8 mouse cellular contexts compared by ENCODE assay signal in the genomic region with DNA sequence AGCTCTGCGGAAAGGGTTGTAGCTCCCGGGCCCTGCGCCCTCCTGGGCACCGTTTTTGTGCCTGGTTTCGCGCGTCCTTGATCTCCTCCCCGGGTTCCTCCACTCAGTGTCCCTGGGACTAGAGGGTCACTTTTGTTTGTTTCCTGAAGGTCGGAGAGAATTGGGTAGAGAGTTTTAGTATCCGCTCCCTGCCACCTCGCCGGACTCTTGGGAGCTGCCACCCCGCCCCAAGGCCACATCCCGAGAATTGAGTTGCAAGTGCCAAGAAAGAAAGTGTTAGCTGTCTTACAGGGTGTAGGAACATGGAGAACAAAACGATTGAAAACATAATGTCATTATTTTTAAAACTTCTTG. TPM values are rescaled to one million over a fixed set of nuclear protein-coding genes. Genes with fewer than 3 reads are reported as not detected.
DNase-seq lines count a peak whose midpoint lies in the region; ATAC-seq and TF ChIP-seq lines count a peak whose summit lies in the region.

No protein-coding gene starts in this region.

- H3K4me2 ChIP-seq in embryonic facial prominence, embryonic 13.5 days, result peak overlapping the region; percentile 63
- H3K4me2 ChIP-seq in intestine, embryonic 14.5 days (ENCODE audit: low read length), result peak overlapping the region; percentile 88
- H3K4me2 ChIP-seq in midbrain, postnatal 0 days (ENCODE audit: low read depth, low read length, poor library complexity, severe bottlenecking), result peak overlapping the region; percentile 79

- peak; percentile 0 for ATAC-seq in embryonic facial prominence, embryonic 13.5 days (ENCODE audit: insufficient number of reproducible peaks, insufficient read depth, low FRiP score, low TSS enrichment, low read depth)
- ATAC-seq in intestine, embryonic 14.5 days (replicated peaks; ENCODE audit: low FRiP score, low TSS enrichment, low read depth), result no peak
- ATAC-seq in midbrain, postnatal 0 days (ENCODE audit: low FRiP score), result no peak; the same call in 1 of the 2 replicates

- no peaks in the 10 kb centered on the region for H3K9me3 ChIP-seq in embryonic facial prominence, embryonic 13.5 days
- H3K9me3 ChIP-seq in intestine, embryonic 14.5 days (ENCODE audit: control insufficient read depth, low read length), result no peaks in the 10 kb centered on the region
- no peaks in the 10 kb centered on the region for H3K9me3 ChIP-seq in midbrain, postnatal 0 days (ENCODE audit: low read length)

- TF ChIP-seq POLR2A in lung, adult 2 months (IDR thresholded peaks at IDR 0.05; ENCODE audit: borderline replicate concordance, extremely low read depth, low read depth, low read length), result no peak

- H3K27me3 ChIP-seq in embryonic facial prominence, embryonic 13.5 days, result no peaks in the 10 kb centered on the region
- H3K27me3 ChIP-seq in intestine, embryonic 14.5 days (replicated peaks; ENCODE audit: control insufficient read depth, insufficient read depth, low read length), result no peaks in the 10 kb centered on the region
- no peaks in the 10 kb centered on the region for H3K27me3 ChIP-seq in midbrain, postnatal 0 days (ENCODE audit: insufficient read depth, low read length)

- peak overlapping the region; percentile 90 for H3K27ac ChIP-seq in embryonic facial prominence, embryonic 13.5 days
- H3K27ac ChIP-seq in intestine, embryonic 14.5 days (ENCODE audit: low read depth), result peak overlapping the region; percentile 93
- H3K27ac ChIP-seq in midbrain, postnatal 0 days (ENCODE audit: low read depth, low read length), result peak overlapping the region; percentile 68

- no peak for DNase-seq in lung, adult 2 months
- DNase-seq in lung, adult 18-20 months, result no peak
- no peak for DNase-seq in intestine, embryonic 14.5 days (ENCODE audit: low spot score)
- no peak for DNase-seq in midbrain, postnatal 0 days (ENCODE audit: low spot score)
- DNase-seq in left cerebral cortex, adult 8-10 months (ENCODE audit: low spot score in 2 of 2), result no peak
- no peak for DNase-seq in retina, embryonic 14.5 days (ENCODE audit: low spot score)
- DNase-seq in left cerebral cortex, adult 18-20 months (ENCODE audit: low spot score in 2 of 2), result no peak

- H3K4me3 ChIP-seq in lung, adult 2 months (replicated peaks; ENCODE audit: extremely low read depth, low read depth, low read length), result peak overlapping the region; percentile 92
- H3K4me3 ChIP-seq in embryonic facial prominence, embryonic 13.5 days, result peak overlapping the region; percentile 96
- H3K4me3 ChIP-seq in intestine, embryonic 14.5 days (ENCODE audit: low read depth, low read length), result peak overlapping the region; percentile 94
- H3K4me3 ChIP-seq in midbrain, postnatal 0 days (ENCODE audit: low read depth, low read length), result peak overlapping the region; percentile 84

- H3K9ac ChIP-seq in embryonic facial prominence, embryonic 13.5 days, result peak overlapping the region; percentile 97
- peak overlapping the region; percentile 97 for H3K9ac ChIP-seq in intestine, embryonic 14.5 days (ENCODE audit: low read length)
- H3K9ac ChIP-seq in midbrain, postnatal 0 days (replicated peaks; ENCODE audit: low read length, poor library complexity, severe bottlenecking), result peak overlapping the region; percentile 82

- TF ChIP-seq CTCF in lung, adult 2 months (IDR thresholded peaks at IDR 0.05; ENCODE audit: insufficient read depth, low read length), result no peak
- TF ChIP-seq CTCF in midbrain, postnatal 0 days (IDR thresholded peaks at IDR 0.05), result no peak

- under 1% methylated on average over 15 of the region's 15 CpGs for WGBS in lung, adult 2 months
- WGBS in embryonic facial prominence, embryonic 13.5 days, result 1% methylated on average over 15 of the region's 15 CpGs
- WGBS in intestine, embryonic 14.5 days, result under 1% methylated on average over 15 of the region's 15 CpGs
- WGBS in midbrain, postnatal 0 days, result under 1% methylated on average over 15 of the region's 15 CpGs

- H3K4me1 ChIP-seq in lung, adult 2 months (ENCODE audit: control insufficient read depth, insufficient read depth, low read length), result peaks cover 18% of the 10 kb centered on the region
- H3K4me1 ChIP-seq in embryonic facial prominence, embryonic 13.5 days, result peaks cover 26% of the 10 kb centered on the region
- peaks cover 18% of the 10 kb centered on the region; the same call in 1 of the 2 replicates for H3K4me1 ChIP-seq in intestine, embryonic 14.5 days (replicated peaks; ENCODE audit: control insufficient read depth, insufficient read depth, low read length)
- H3K4me1 ChIP-seq in midbrain, postnatal 0 days (ENCODE audit: insufficient read depth, low read length), result no peaks in the 10 kb centered on the region; the same call in 1 of the 2 replicates

- H3K36me3 ChIP-seq in embryonic facial prominence, embryonic 13.5 days, result no peaks in the 10 kb centered on the region
- H3K36me3 ChIP-seq in intestine, embryonic 14.5 days (ENCODE audit: control insufficient read depth, insufficient read depth, low read length), result no peaks in the 10 kb centered on the region
- no peaks in the 10 kb centered on the region for H3K36me3 ChIP-seq in midbrain, postnatal 0 days (ENCODE audit: insufficient read depth, low read length)

RNA-seq across cellular contexts. Expression of a gene that starts 0.5 kb away (rescaled TPM):
- polyA plus RNA-seq in lung, adult 2 months (2012; rRNA removed), result 44.0 and 76.1 TPM in 2 replicates
- polyA plus RNA-seq in embryonic facial prominence, embryonic 13.5 days (2015; fragmentation: Nextera tagmentation; extraction: Ambion mirVana), result 378 and 449 TPM in 2 replicates
- 331 and 354 TPM in 2 replicates for polyA plus RNA-seq in intestine, embryonic 14.5 days (2014; fragmentation: Nextera tagmentation; extraction: Ambion mirVana)
- 124 and 142 TPM in 2 replicates for total RNA-seq in midbrain, postnatal 0 days (2014; rRNA removed)
- 124 and 131 TPM in 2 replicates for polyA plus RNA-seq in midbrain, postnatal 0 days (2015; fragmentation: Nextera tagmentation; extraction: Ambion mirVana)
- 10 to 100 TPM; 63.5 to 67.6 (median 64.3) TPM for total RNA-seq in left cerebral cortex, adult 8-10 months (2022)
- 10 to 100 TPM; 59.4 to 62.6 TPM for total RNA-seq in left cerebral cortex, adult 18-20 months (2021)

RNA-seq across cellular contexts. Expression of a gene that starts 29.4 kb away (rescaled TPM):
- 0.08 TPM in 1 of 2 replicates, not detected in the other for polyA plus RNA-seq in lung, adult 2 months (2012; rRNA removed)
- polyA plus RNA-seq in embryonic facial prominence, embryonic 13.5 days (2015; fragmentation: Nextera tagmentation; extraction: Ambion mirVana), result not detected in 2 replicates
- 0.11 and 0.26 TPM in 2 replicates for polyA plus RNA-seq in intestine, embryonic 14.5 days (2014; fragmentation: Nextera tagmentation; extraction: Ambion mirVana)
- not detected in 2 replicates for total RNA-seq in midbrain, postnatal 0 days (2014; rRNA removed)
- not detected in 2 replicates for polyA plus RNA-seq in midbrain, postnatal 0 days (2015; fragmentation: Nextera tagmentation; extraction: Ambion mirVana)
- not detected for total RNA-seq in left cerebral cortex, adult 8-10 months (2022)
- total RNA-seq in left cerebral cortex, adult 18-20 months (2021), result not detected

RNA-seq across cellular contexts. Expression of a gene that starts 39.9 kb away (rescaled TPM):
- 0.11 and 0.21 TPM in 2 replicates for polyA plus RNA-seq in lung, adult 2 months (2012; rRNA removed)
- polyA plus RNA-seq in embryonic facial prominence, embryonic 13.5 days (2015; fragmentation: Nextera tagmentation; extraction: Ambion mirVana), result 0.70 and 1.0 TPM in 2 replicates
- 0.41 and 0.69 TPM in 2 replicates for polyA plus RNA-seq in intestine, embryonic 14.5 days (2014; fragmentation: Nextera tagmentation; extraction: Ambion mirVana)
- total RNA-seq in midbrain, postnatal 0 days (2014; rRNA removed), result 0.11 and 0.14 TPM in 2 replicates
- polyA plus RNA-seq in midbrain, postnatal 0 days (2015; fragmentation: Nextera tagmentation; extraction: Ambion mirVana), result 0.15 and 0.56 TPM in 2 replicates
- total RNA-seq in left cerebral cortex, adult 8-10 months (2022), result under 1 TPM in 3 of 4 experiments, not detected in 1; 0.37 to 0.87 (median 0.44) TPM
- total RNA-seq in left cerebral cortex, adult 18-20 months (2021), result under 1 TPM; 0.14 to 0.30 TPM

RNA-seq across cellular contexts. Expression of a gene that starts 47.8 kb away (rescaled TPM):
- 2.5 and 3.2 TPM in 2 replicates for polyA plus RNA-seq in lung, adult 2 months (2012; rRNA removed)
- polyA plus RNA-seq in embryonic facial prominence, embryonic 13.5 days (2015; fragmentation: Nextera tagmentation; extraction: Ambion mirVana), result 20.2 and 30.7 TPM in 2 replicates
- polyA plus RNA-seq in intestine, embryonic 14.5 days (2014; fragmentation: Nextera tagmentation; extraction: Ambion mirVana), result 12.3 and 14.7 TPM in 2 replicates
- 54.4 and 77.6 TPM in 2 replicates for total RNA-seq in midbrain, postnatal 0 days (2014; rRNA removed)
- 50.8 and 51.9 TPM in 2 replicates for polyA plus RNA-seq in midbrain, postnatal 0 days (2015; fragmentation: Nextera tagmentation; extraction: Ambion mirVana)
- total RNA-seq in left cerebral cortex, adult 8-10 months (2022), result 100 to 1,000 TPM in 2 of 4 experiments, 10 to 100 TPM in 2; 87.5 to 111 (median 103) TPM
- 100 to 1,000 TPM; 105 to 113 TPM for total RNA-seq in left cerebral cortex, adult 18-20 months (2021)
